Mouse (Mus musculus) left cerebral cortex, postnatal 25 days (tissue): Measurements from ENCODE around the gene Vmn1r8. TPM values are rescaled to one million over a fixed set of nuclear protein-coding genes. Genes with fewer than 3 reads are reported as not detected.
"Not testable (repeated sequence)": the region's sequence is repeated elsewhere in the genome, so short reads cannot be mapped to it uniquely, and the experiment has no call there.

Source experiments
- DNase-seq, 2 experiments: peaks; one replicate each; pipeline ENCODE4 v3.0.0; 2022; ENCODE audit warnings: low spot score in 2 of 2, mixed read lengths in 1 of 2
- intact Hi-C: fragments of 180-260 bp; cut with DNase I; formaldehyde crosslinking; loops from one replicate; pipeline ENCODE4 v1.15.1; 2025
- total RNA-seq, 2 experiments: library from RNA; stranded (reverse); gene quantifications; 2 replicates each; pipeline ENCODE4 v1.2.3; 2021

The Vmn1r8 gene
- total RNA-seq, result not detected

- DNase-seq, result no peak
- intact Hi-C loops, result no loop called here
Observed at GRCm38 (mm10) chr6:57031984-57032383, at the start of gene Vmn1r8. TSS of gene Vmn1r8 (plus strand) at chr6:57032284.

GRCm38 (mm10) chr6:56996943-56997342, 35.1 kb upstream of the Vmn1r8 start, which contains the start of gene Vmn1r6:
TSS of gene Vmn1r6 (plus strand) at chr6:56997243.
- intact Hi-C loops, result no loop called here
- DNase-seq, result no peak

GRCm38 (mm10) chr6:57025224-57025623, 6.9 kb upstream of the Vmn1r8 start, which contains the start of gene Vmn1r7:
TSS of gene Vmn1r7 (minus strand) at chr6:57025324.
- intact Hi-C loops, DNase-seq: not testable (repeated sequence)

DNA sequence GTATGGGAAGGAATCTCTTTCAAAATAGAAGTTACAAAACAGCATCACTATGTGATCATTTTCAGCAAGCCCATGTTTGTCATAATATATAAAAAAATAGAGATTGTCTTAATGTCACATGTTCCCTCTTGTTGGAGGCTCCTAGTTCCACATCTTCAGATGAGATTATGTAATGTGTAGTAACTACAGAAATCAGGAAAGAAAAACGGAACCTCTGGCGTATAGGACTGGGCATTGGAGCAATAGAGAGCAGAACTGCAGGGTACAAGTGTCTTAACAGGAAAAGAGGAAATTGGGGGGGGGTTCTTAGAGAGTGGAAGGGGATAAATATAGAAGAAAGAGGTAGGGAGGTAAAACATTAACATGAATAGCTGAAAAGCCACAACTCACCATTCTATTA, 2.6 kb downstream of the Vmn1r8 start:
- intact Hi-C loops, result no loop called here
- no peak for DNase-seq

DNA sequence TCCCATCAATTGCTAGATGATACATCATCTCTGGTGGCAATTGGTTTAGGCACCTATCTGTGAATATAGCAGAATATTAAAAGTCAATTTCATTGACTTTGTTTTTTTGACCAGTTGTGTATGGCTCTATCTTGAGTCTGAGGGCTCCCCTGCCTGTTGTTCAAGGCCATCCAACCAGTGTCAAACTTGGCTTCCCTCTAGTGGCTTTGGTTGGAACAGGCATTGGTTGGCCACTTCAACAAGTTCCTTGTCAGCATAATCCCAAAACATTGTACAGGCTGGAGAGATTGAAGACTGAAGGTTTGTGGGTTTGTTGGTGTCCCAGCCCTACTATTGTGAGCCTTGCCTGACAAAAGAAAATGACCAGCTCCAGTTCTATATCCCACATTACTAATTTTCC, 31.6 kb downstream of the Vmn1r8 start:
- intact Hi-C loops, result no loop called here
- no peak for DNase-seq

DNA sequence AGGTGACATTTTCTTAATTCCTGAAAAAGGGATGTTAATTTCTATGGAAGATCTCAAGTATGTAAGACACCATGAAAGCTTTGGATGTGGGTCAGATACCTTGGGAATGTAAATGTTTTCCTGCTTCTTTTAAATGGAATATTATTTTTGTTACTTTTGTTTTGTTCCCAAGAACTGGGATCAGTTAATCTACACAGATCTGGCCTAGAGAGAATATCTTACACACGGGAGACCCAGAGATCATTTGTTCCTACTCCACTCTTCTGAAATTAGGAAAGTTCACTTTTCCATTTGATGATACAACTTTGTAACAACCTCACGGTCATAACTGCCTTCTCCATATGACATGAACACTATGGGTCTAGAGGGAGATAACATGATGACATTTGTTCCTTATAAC, 34.4 kb downstream of the Vmn1r8 start, which contains the start of gene Vmn1r9:
Gene Vmn1r9, plus strand, starts transcription at position 301 of the 400 bp plus-strand sequence.
- intact Hi-C loops, result no loop called here
- DNase-seq, result no peak

Other genes with a start within 250 kb of the Vmn1r8 start
- 10 to 100 TPM; 58.7 to 60.4 TPM for gene Kbtbd2, start 234.5 kb upstream of the Vmn1r8 start, total RNA-seq
- 10 to 100 TPM; 23.5 to 24.9 TPM for gene Fkbp9, start 200.2 kb upstream of the Vmn1r8 start, total RNA-seq
- gene Nt5c3, start 108.4 kb upstream of the Vmn1r8 start, total RNA-seq, result 10 to 100 TPM; 50.9 to 51.7 TPM
- under 1 TPM; 0.46 to 0.48 TPM for gene Vmn1r4, start 108.3 kb upstream of the Vmn1r8 start, total RNA-seq
- not detected for gene Vmn1r5, start 62.0 kb upstream of the Vmn1r8 start, total RNA-seq
- not detected for gene Vmn1r6, start 35.0 kb upstream of the Vmn1r8 start, total RNA-seq
- not detected for gene Vmn1r7, start 7.0 kb upstream of the Vmn1r8 start, total RNA-seq
- gene Vmn1r9, start 34.5 kb downstream of the Vmn1r8 start, total RNA-seq, result not detected
- not detected for gene Vmn1r10, start 77.2 kb downstream of the Vmn1r8 start, total RNA-seq
- not detected for gene Vmn1r11, start 101.2 kb downstream of the Vmn1r8 start, total RNA-seq
- gene Vmn1r12, start 124.6 kb downstream of the Vmn1r8 start, total RNA-seq, result not detected
- not detected for gene Vmn1r13, start 171.0 kb downstream of the Vmn1r8 start, total RNA-seq
- gene Vmn1r14, start 199.4 kb downstream of the Vmn1r8 start, total RNA-seq, result not detected
- gene Vmn1r15, start 225.7 kb downstream of the Vmn1r8 start, total RNA-seq, result not detected